Mouse (Mus musculus) embryonic facial prominence, embryonic 11.5 days (tissue): ENCODE results near the gene Scp2. TPM values are rescaled to one million over a fixed set of nuclear protein-coding genes. Genes with fewer than 3 reads are reported as not detected.
"Not testable (repeated sequence)": the region's sequence is repeated elsewhere in the genome, so short reads cannot be mapped to it uniquely, and the experiment has no call there.

Source experiments
- ATAC-seq: fragments of 200-750 bp; cut with Nextera tagmentation; replicated peaks from 2 replicates; pipeline ENCODE4 v1.8.0; 2017; ENCODE audit warnings: low read depth; ENCODE audit not compliant: insufficient number of reproducible peaks, low FRiP score, low TSS enrichment
- DNase-seq: peaks from one replicate; pipeline ENCODE4 v3.0.0-alpha.2; 2015; ENCODE audit warnings: low spot score
- H3K27ac ChIP-seq: fragments of 300-500 bp; sonication (generic); replicated peaks from 2 replicates; pipeline ENCODE4 v1.5.1; 2014; ENCODE audit warnings: mild to moderate bottlenecking, low read depth, low read length, control low read depth
- H3K27me3 ChIP-seq: fragments of 300-500 bp; sonication (generic); 2 replicates; pipeline ENCODE4 v1.6.1; 2014; ENCODE audit warnings: mild to moderate bottlenecking, low read length, moderate library complexity, mixed read lengths; ENCODE audit not compliant: control insufficient read depth, insufficient read depth
- H3K36me3 ChIP-seq: fragments of 300-500 bp; sonication (generic); replicated peaks from 2 replicates; pipeline ENCODE4 v1.6.1; 2014; ENCODE audit warnings: low read depth, mild to moderate bottlenecking, low read length, moderate library complexity, mixed read lengths; ENCODE audit not compliant: control insufficient read depth, insufficient read depth
- H3K4me1 ChIP-seq: fragments of 300-500 bp; sonication (generic); 2 replicates; pipeline ENCODE4 v1.6.1; 2014; ENCODE audit warnings: low read length, mixed read lengths; ENCODE audit not compliant: control insufficient read depth, insufficient read depth
- H3K4me2 ChIP-seq: fragments of 300-500 bp; sonication (generic); 2 replicates; pipeline ENCODE4 v1.6.1; 2014; ENCODE audit warnings: low read depth, mild to moderate bottlenecking, control low read depth, low read length, moderate library complexity
- H3K4me3 ChIP-seq: fragments of 300-500 bp; sonication (generic); 2 replicates; pipeline ENCODE4 v1.5.1; 2014; ENCODE audit warnings: low read depth, low read length, control low read depth
- H3K9ac ChIP-seq: fragments of 300-500 bp; sonication (generic); replicated peaks from 2 replicates; pipeline ENCODE4 v1.6.1; 2014; ENCODE audit warnings: mild to moderate bottlenecking, control low read depth, low read length
- H3K9me3 ChIP-seq: fragments of 300-500 bp; sonication (generic); replicated peaks from 2 replicates; pipeline ENCODE4 v1.6.1; 2016; ENCODE audit warnings: mild to moderate bottlenecking, low read length, inconsistent platforms, mixed read lengths; ENCODE audit not compliant: control insufficient read depth
- WGBS: fragments of 180-500 bp; shearing (Covaris S2); extraction: QIAGEN DNeasy Blood & Tissue Kit; methylation state at CpG from one replicate; pipeline ENCODE4 v1.1.7; 2014; 5-methylcytosine and 5-hydroxymethylcytosine counted together
- polyA plus RNA-seq: library from polyadenylated mRNA; unstranded; fragments of >200 nt; fragmentation: Nextera tagmentation; extraction: Ambion mirVana; gene quantifications from 2 replicates; pipeline ENCODE4 v1.2.1, GENCODE M21; 2014

Scp2 gene
- polyA plus RNA-seq, 1 experiment from 2014 or later: 183 TPM

GRCm38 (mm10) chr4:108155141-108155540 is 10.3 kb upstream of the Scp2 start:
- not testable (repeated sequence) for H3K27me3 ChIP-seq, H3K9ac ChIP-seq, DNase-seq, H3K4me1 ChIP-seq, H3K4me3 ChIP-seq, H3K4me2 ChIP-seq, H3K27ac ChIP-seq, H3K36me3 ChIP-seq, ATAC-seq, H3K9me3 ChIP-seq
- WGBS: 78% methylated on average over 1 of the region's 1 CpGs

- not testable (repeated sequence) for H3K27ac ChIP-seq, H3K27me3 ChIP-seq, H3K36me3 ChIP-seq, DNase-seq, H3K9ac ChIP-seq, H3K9me3 ChIP-seq, H3K4me3 ChIP-seq, H3K4me2 ChIP-seq, ATAC-seq, H3K4me1 ChIP-seq
- 40% methylated on average over 3 of the region's 3 CpGs for WGBS
These were observed 756 bp upstream of the Scp2 start for GRCm38 (mm10) chr4:108145554-108145953.

- no peak for DNase-seq
- Histone ChIP-seq H3K9me3 (no peaks in the 10 kb centered on the region), H3K27me3 (no peaks in the 10 kb centered on the region), H3K4me1 (no peaks in the 10 kb centered on the region), H3K27ac (no peak overlapping the region), H3K9ac (no peak overlapping the region), H3K36me3 (no peaks in the 10 kb centered on the region), H3K4me3 (no peak overlapping the region), H3K4me2 (no peak overlapping the region)
- ATAC-seq: no peak
These were observed 1.0 kb downstream of the Scp2 start for GRCm38 (mm10) chr4:108143778-108144177.

GRCm38 (mm10) chr4:108143178-108143577 is 1.6 kb downstream of the Scp2 start:
- not testable (repeated sequence) for ATAC-seq, H3K27me3 ChIP-seq, H3K4me1 ChIP-seq, H3K4me3 ChIP-seq, H3K9me3 ChIP-seq, H3K27ac ChIP-seq, DNase-seq, H3K36me3 ChIP-seq, H3K9ac ChIP-seq, H3K4me2 ChIP-seq
- WGBS: 90% methylated on average over 2 of the region's 2 CpGs

- H3K36me3 ChIP-seq: no peaks in the 10 kb centered on the region
- no peak for ATAC-seq
- H3K4me1 ChIP-seq: no peaks in the 10 kb centered on the region
- no peak overlapping the region for H3K4me3 ChIP-seq
- no peaks in the 10 kb centered on the region for H3K9me3 ChIP-seq
- H3K27me3 ChIP-seq: no peaks in the 10 kb centered on the region
- no peak overlapping the region for H3K27ac ChIP-seq
- H3K4me2 ChIP-seq: no peak overlapping the region
- no peak overlapping the region for H3K9ac ChIP-seq
- DNase-seq: no peak
- 88% methylated on average over 5 of the region's 5 CpGs for WGBS
These were observed 7.9 kb downstream of the Scp2 start for GRCm38 (mm10) chr4:108136938-108137337.

GRCm38 (mm10) chr4:108130452-108130851 is 14.3 kb downstream of the Scp2 start:
- WGBS: 83% methylated on average over 3 of the region's 3 CpGs

GRCm38 (mm10) chr4:108128339-108128738 is 16.5 kb downstream of the Scp2 start:
- H3K4me2 ChIP-seq: no peak overlapping the region
- H3K4me3 ChIP-seq: no peak overlapping the region
- H3K36me3 ChIP-seq: no peaks in the 10 kb centered on the region
- ATAC-seq (no peak), DNase-seq (no peak)
- H3K27me3 ChIP-seq: no peaks in the 10 kb centered on the region
- WGBS: 83% methylated on average over 2 of the region's 2 CpGs
- no peak overlapping the region for H3K27ac ChIP-seq
- no peaks in the 10 kb centered on the region for H3K9me3 ChIP-seq
- H3K9ac ChIP-seq: no peak overlapping the region
- no peaks in the 10 kb centered on the region for H3K4me1 ChIP-seq

More at GRCm38 (mm10) chr4:108130452-108130851, 14.3 kb downstream of the Scp2 start:
- H3K4me3 ChIP-seq: no peak overlapping the region
- no peak overlapping the region for H3K4me2 ChIP-seq
- no peaks in the 10 kb centered on the region for H3K36me3 ChIP-seq
- H3K9ac ChIP-seq: no peak overlapping the region
- no peak for ATAC-seq
- no peaks in the 10 kb centered on the region for H3K4me1 ChIP-seq
- no peak for DNase-seq
- H3K9me3 ChIP-seq: no peaks in the 10 kb centered on the region
- no peaks in the 10 kb centered on the region for H3K27me3 ChIP-seq
- no peak overlapping the region for H3K27ac ChIP-seq

GRCm38 (mm10) chr4:108127516-108127915 is 17.3 kb downstream of the Scp2 start:
- Histone ChIP-seq H3K9ac (no peak overlapping the region), H3K27ac (no peak overlapping the region), H3K4me1 (no peaks in the 10 kb centered on the region), H3K9me3 (no peaks in the 10 kb centered on the region), H3K4me3 (no peak overlapping the region), H3K4me2 (no peak overlapping the region), H3K36me3 (no peaks in the 10 kb centered on the region), H3K27me3 (no peaks in the 10 kb centered on the region)
- DNase-seq: no peak
- ATAC-seq: no peak
- WGBS: 88% methylated on average over 5 of the region's 5 CpGs
